Mouse (Mus musculus) stomach, adult 2 months (tissue): ENCODE results near the gene Pdcl. TPM values are rescaled to one million over a fixed set of nuclear protein-coding genes. Genes with fewer than 3 reads are reported as not detected.

Source experiments
- polyA plus RNA-seq: library from polyadenylated mRNA; depleted of rRNA; stranded (reverse); fragments of >200 nt; gene quantifications from 2 replicates; pipeline ENCODE4 v1.2.3, GENCODE M21; 2012; rRNA removed

Gene Pdcl
- 0.95 and 1.9 TPM in 2 replicates for polyA plus RNA-seq

DNA sequence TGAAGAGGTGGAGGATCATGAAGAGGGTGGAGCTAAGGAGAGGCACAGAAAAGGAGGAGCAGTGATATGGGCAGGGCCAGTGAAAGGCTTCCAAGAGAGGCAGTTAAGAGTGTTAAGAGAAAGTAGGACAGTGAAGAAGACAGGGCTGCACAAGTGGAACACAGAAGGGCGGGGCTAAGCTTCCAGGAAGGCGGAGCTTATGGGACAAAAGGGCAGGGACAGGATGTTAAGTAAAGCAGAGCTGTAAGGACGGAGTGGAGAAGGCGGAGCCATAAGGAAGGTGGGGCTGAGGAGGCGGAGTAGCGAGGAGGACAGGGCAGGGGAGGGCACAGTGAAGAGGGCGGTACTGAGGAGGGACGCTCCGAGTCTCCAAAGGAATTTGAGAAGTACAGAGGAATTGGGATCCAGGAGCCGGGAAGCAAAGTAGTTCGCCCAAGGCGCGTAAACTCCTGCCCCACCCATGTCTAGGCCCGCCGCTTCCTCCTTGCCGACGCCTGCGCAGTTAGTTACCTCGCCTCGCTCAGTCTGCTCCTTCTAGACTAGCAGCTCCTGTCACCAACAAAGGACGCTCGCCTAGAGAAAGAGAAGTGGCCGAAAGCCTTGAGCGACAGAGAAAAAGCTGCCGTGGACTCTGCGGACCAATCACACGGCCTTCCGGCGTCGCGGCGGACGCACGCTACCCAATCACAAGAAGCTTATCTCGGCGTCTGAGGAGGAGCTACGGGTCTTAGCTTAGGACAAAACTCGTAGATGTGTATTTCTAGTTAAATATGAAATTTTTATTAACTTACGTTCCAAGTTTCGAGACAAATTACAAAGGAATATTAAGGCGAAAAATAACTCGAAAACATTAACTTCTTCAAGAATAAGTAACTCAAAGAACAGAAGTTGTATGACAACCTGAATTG is at the start of gene Pdcl:
Pdcl (minus strand) TSS at position 700 of the 908 bp plus-strand sequence.

DNA sequence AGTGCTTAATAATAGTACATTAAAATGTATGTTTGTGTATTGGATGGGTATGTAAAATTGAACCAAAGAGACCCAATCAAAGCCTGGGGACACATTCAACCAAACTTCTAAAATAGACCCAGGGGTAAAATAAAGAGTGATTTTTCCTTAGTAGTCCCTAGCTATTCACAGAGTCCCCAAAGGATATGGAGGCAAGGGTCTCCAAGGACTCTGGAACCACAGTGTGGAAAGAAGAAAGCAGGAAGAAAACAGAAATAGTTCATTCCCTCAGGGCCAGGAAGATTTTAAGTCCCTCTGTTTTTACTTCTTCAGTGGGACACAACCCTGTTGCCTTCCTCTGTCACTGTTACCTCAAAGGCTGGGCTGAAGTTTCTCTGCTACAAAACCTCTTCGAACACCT is 32.9 kb downstream of the Pdcl start, which contains the start of gene Olfr368:
Olfr368 (plus strand) TSS at position 301 of the 400 bp plus-strand sequence.

Other genes starting within 250 kb of the Pdcl start
- not detected in 2 replicates for gene Olfr362, start 241.4 kb downstream of the Pdcl start, polyA plus RNA-seq
- not detected in 2 replicates for gene Olfr364-ps1, start 220.0 kb downstream of the Pdcl start, polyA plus RNA-seq
- gene Olfr365, start 171.1 kb downstream of the Pdcl start, polyA plus RNA-seq: not detected in 2 replicates
- gene Olfr366, start 147.8 kb downstream of the Pdcl start, polyA plus RNA-seq: not detected in 2 replicates
- gene Olfr368, start 32.8 kb downstream of the Pdcl start, polyA plus RNA-seq: not detected in 2 replicates
- gene Rc3h2, start 63.6 kb upstream of the Pdcl start, polyA plus RNA-seq: 0.81 and 1.3 TPM in 2 replicates
- gene Zbtb26, start 83.8 kb upstream of the Pdcl start, polyA plus RNA-seq: 0.11 and 0.15 TPM in 2 replicates
- 0.14 and 0.28 TPM in 2 replicates for gene Zbtb6, start 83.8 kb upstream of the Pdcl start, polyA plus RNA-seq
- 1.2 and 1.8 TPM in 2 replicates for gene Rabgap1, start 83.9 kb upstream of the Pdcl start, polyA plus RNA-seq
- gene Gpr21, start 157.0 kb upstream of the Pdcl start, polyA plus RNA-seq: 0.06 and 0.10 TPM in 2 replicates